Mouse (Mus musculus) stomach, embryonic 15.5 days (tissue): ENCODE data around the gene Ankrd33b. TPM values are rescaled to one million over a fixed set of nuclear protein-coding genes. Genes with fewer than 3 reads are reported as not detected.

Experiments
- ATAC-seq: fragments of 200-750 bp; cut with Nextera tagmentation; 2 replicates; pipeline ENCODE4 v1.8.0; 2017; ENCODE audit warnings: low read depth, moderate number of reproducible peaks, moderate TSS enrichment; ENCODE audit not compliant: insufficient read depth, low FRiP score
- H3K27ac ChIP-seq: fragments of 300-500 bp; sonication (generic); 2 replicates; pipeline ENCODE4 v1.5.1; 2015; ENCODE audit warnings: mild to moderate bottlenecking, inconsistent platforms
- H3K27me3 ChIP-seq: fragments of 300-500 bp; sonication (generic); replicated peaks from 2 replicates; pipeline ENCODE4 v1.6.1; 2015; ENCODE audit warnings: inconsistent platforms
- H3K36me3 ChIP-seq: fragments of 300-500 bp; sonication (generic); 2 replicates; pipeline ENCODE4 v1.6.1; 2015; ENCODE audit warnings: inconsistent platforms
- H3K4me1 ChIP-seq: fragments of 300-500 bp; sonication (generic); 2 replicates; pipeline ENCODE4 v1.6.1; 2015; ENCODE audit warnings: inconsistent platforms
- H3K4me2 ChIP-seq: fragments of 300-500 bp; sonication (generic); 2 replicates; pipeline ENCODE4 v1.6.1; 2015; ENCODE audit warnings: mild to moderate bottlenecking, inconsistent platforms
- H3K4me3 ChIP-seq: fragments of 300-500 bp; sonication (generic); replicated peaks from 2 replicates; pipeline ENCODE4 v1.5.1; 2015; ENCODE audit warnings: inconsistent platforms
- H3K9ac ChIP-seq: fragments of 300-500 bp; sonication (generic); 2 replicates; pipeline ENCODE4 v1.6.1; 2015; ENCODE audit warnings: inconsistent platforms
- H3K9me3 ChIP-seq: fragments of 300-500 bp; sonication (generic); 2 replicates; pipeline ENCODE4 v1.6.1; 2016; ENCODE audit warnings: inconsistent platforms
- WGBS: fragments of 180-500 bp; shearing (Covaris S2); methylation state at CpG from one replicate; pipeline ENCODE4 v1.1.7; 2015; 5-methylcytosine and 5-hydroxymethylcytosine counted together
- polyA plus RNA-seq: library from polyadenylated mRNA; unstranded; fragments of >200 nt; fragmentation: Nextera tagmentation; extraction: Ambion mirVana; gene quantifications from 2 replicates; pipeline ENCODE4 v1.2.1, GENCODE M21; 2015

The Ankrd33b gene
- polyA plus RNA-seq, 1 experiment from 2014 or later, result 0.87 TPM

GRCm38 (mm10) chr15:31349046-31349445 is 18.5 kb downstream of the Ankrd33b start:
- H3K4me3 ChIP-seq, result no peak overlapping the region
- no peaks in the 10 kb centered on the region for H3K36me3 ChIP-seq
- H3K4me1 ChIP-seq, result peaks cover 2% of the 10 kb centered on the region; the same call in 1 of the 2 replicates
- no peak overlapping the region for H3K9ac ChIP-seq
- no peak overlapping the region for H3K27ac ChIP-seq
- no peak for ATAC-seq
- no peaks in the 10 kb centered on the region for H3K27me3 ChIP-seq
- 81% methylated on average over 5 of the region's 5 CpGs for WGBS
- no peak overlapping the region for H3K4me2 ChIP-seq
- H3K9me3 ChIP-seq, result no peaks in the 10 kb centered on the region

GRCm38 (mm10) chr15:31348241-31348640 is 19.3 kb downstream of the Ankrd33b start:
- Histone ChIP-seq H3K9ac (no peak overlapping the region), H3K36me3 (no peaks in the 10 kb centered on the region), H3K27me3 (no peaks in the 10 kb centered on the region), H3K4me3 (no peak overlapping the region), H3K9me3 (no peaks in the 10 kb centered on the region), H3K27ac (no peak overlapping the region), H3K4me1 (peaks cover 5% of the 10 kb centered on the region; the same call in 1 of the 2 replicates), H3K4me2 (no peak overlapping the region)
- 80% methylated on average over 5 of the region's 5 CpGs for WGBS
- no peak for ATAC-seq

GRCm38 (mm10) chr15:31346508-31346907 is 21.0 kb downstream of the Ankrd33b start:
- ATAC-seq, result no peak
- WGBS, result 67% methylated on average over 2 of the region's 2 CpGs
- H3K9me3 ChIP-seq, result no peaks in the 10 kb centered on the region
- H3K9ac ChIP-seq, result no peak overlapping the region
- H3K36me3 ChIP-seq, result no peaks in the 10 kb centered on the region
- no peak overlapping the region for H3K4me2 ChIP-seq
- H3K27ac ChIP-seq, result no peak overlapping the region
- H3K4me1 ChIP-seq, result peaks cover 5% of the 10 kb centered on the region; the same call in 1 of the 2 replicates
- H3K4me3 ChIP-seq, result no peak overlapping the region
- no peaks in the 10 kb centered on the region for H3K27me3 ChIP-seq

- peaks cover 5% of the 10 kb centered on the region; the same call in 1 of the 2 replicates for H3K4me1 ChIP-seq
- no peaks in the 10 kb centered on the region for H3K36me3 ChIP-seq
- H3K4me2 ChIP-seq, result no peak overlapping the region
- no peaks in the 10 kb centered on the region for H3K9me3 ChIP-seq
- H3K27me3 ChIP-seq, result no peaks in the 10 kb centered on the region
- no peak overlapping the region for H3K27ac ChIP-seq
- H3K9ac ChIP-seq, result no peak overlapping the region
- ATAC-seq, result no peak
- WGBS, result 60% methylated on average over 9 of the region's 9 CpGs
- H3K4me3 ChIP-seq, result no peak overlapping the region
Measured at GRCm38 (mm10) chr15:31345366-31345765, 22.2 kb downstream of the Ankrd33b start.

GRCm38 (mm10) chr15:31344811-31345211 is 22.7 kb downstream of the Ankrd33b start:
- no peaks in the 10 kb centered on the region for H3K36me3 ChIP-seq
- H3K4me3 ChIP-seq, result no peak overlapping the region
- no peaks in the 10 kb centered on the region for H3K27me3 ChIP-seq
- H3K4me2 ChIP-seq, result no peak overlapping the region
- H3K9ac ChIP-seq, result no peak overlapping the region
- H3K27ac ChIP-seq, result no peak overlapping the region
- H3K4me1 ChIP-seq, result peaks cover 5% of the 10 kb centered on the region; the same call in 1 of the 2 replicates
- 76% methylated on average over 18 of the region's 18 CpGs for WGBS
- no peaks in the 10 kb centered on the region for H3K9me3 ChIP-seq
- ATAC-seq, result no peak

GRCm38 (mm10) chr15:31343602-31344001 is 23.9 kb downstream of the Ankrd33b start:
- peak; percentile 79 for ATAC-seq
- WGBS, result 22% methylated on average over 6 of the region's 6 CpGs
- Histone ChIP-seq H3K27ac (peak overlapping the region; percentile 44; the same call in 1 of the 2 replicates), H3K36me3 (no peaks in the 10 kb centered on the region), H3K4me1 (peaks cover 5% of the 10 kb centered on the region; the same call in 1 of the 2 replicates), H3K4me3 (no peak overlapping the region), H3K9me3 (no peaks in the 10 kb centered on the region), H3K27me3 (no peaks in the 10 kb centered on the region), H3K4me2 (peak overlapping the region; percentile 3; the same call in 1 of the 2 replicates), H3K9ac (no peak overlapping the region)

GRCm38 (mm10) chr15:31342496-31342901 is 25.0 kb downstream of the Ankrd33b start:
- H3K9me3 ChIP-seq, result no peaks in the 10 kb centered on the region
- H3K27me3 ChIP-seq, result no peaks in the 10 kb centered on the region
- no peaks in the 10 kb centered on the region for H3K36me3 ChIP-seq
- H3K27ac ChIP-seq, result 0 out of 2 replicates have a peak overlapping the region, but pooled peaks have one; percentile 3
- peaks cover 5% of the 10 kb centered on the region; the same call in 1 of the 2 replicates for H3K4me1 ChIP-seq
- WGBS, result 36% methylated on average over 8 of the region's 8 CpGs
- no peak for ATAC-seq
- H3K4me2 ChIP-seq, result no peak overlapping the region
- no peak overlapping the region for H3K9ac ChIP-seq
- no peak overlapping the region for H3K4me3 ChIP-seq

- no peaks in the 10 kb centered on the region for H3K36me3 ChIP-seq
- no peak overlapping the region for H3K9ac ChIP-seq
- peaks cover 5% of the 10 kb centered on the region; the same call in 1 of the 2 replicates for H3K4me1 ChIP-seq
- ATAC-seq, result no peak
- H3K27ac ChIP-seq, result no peak overlapping the region
- WGBS, result 63% methylated on average over 1 of the region's 1 CpGs
- no peaks in the 10 kb centered on the region for H3K27me3 ChIP-seq
- H3K4me2 ChIP-seq, result no peak overlapping the region
- H3K4me3 ChIP-seq, result no peak overlapping the region
- no peaks in the 10 kb centered on the region for H3K9me3 ChIP-seq
Measured at GRCm38 (mm10) chr15:31342001-31342400, 25.5 kb downstream of the Ankrd33b start.

- no peaks in the 10 kb centered on the region for H3K9me3 ChIP-seq
- H3K4me1 ChIP-seq, result peaks cover under 1% of the 10 kb centered on the region; the same call in 1 of the 2 replicates
- H3K4me3 ChIP-seq, result no peak overlapping the region
- 64% methylated on average over 10 of the region's 10 CpGs for WGBS
- H3K4me2 ChIP-seq, result no peak overlapping the region
- no peaks in the 10 kb centered on the region for H3K27me3 ChIP-seq
- no peak overlapping the region for H3K9ac ChIP-seq
- no peak for ATAC-seq
- H3K36me3 ChIP-seq, result no peaks in the 10 kb centered on the region
- H3K27ac ChIP-seq, result no peak overlapping the region
Measured at GRCm38 (mm10) chr15:31338656-31339291, 28.8 kb downstream of the Ankrd33b start.

GRCm38 (mm10) chr15:31337983-31338382 is 29.5 kb downstream of the Ankrd33b start:
- Histone ChIP-seq H3K4me1 (no peaks in the 10 kb centered on the region), H3K27ac (no peak overlapping the region), H3K4me3 (no peak overlapping the region), H3K9me3 (no peaks in the 10 kb centered on the region), H3K27me3 (no peaks in the 10 kb centered on the region), H3K36me3 (no peaks in the 10 kb centered on the region), H3K9ac (no peak overlapping the region), H3K4me2 (no peak overlapping the region)
- WGBS, result 79% methylated on average over 6 of the region's 6 CpGs
- ATAC-seq, result no peak

GRCm38 (mm10) chr15:31337192-31337741 is 30.3 kb downstream of the Ankrd33b start:
- no peaks in the 10 kb centered on the region for H3K4me1 ChIP-seq
- ATAC-seq, result no peak
- H3K9me3 ChIP-seq, result no peaks in the 10 kb centered on the region
- WGBS, result 85% methylated on average over 14 of the region's 14 CpGs
- H3K4me2 ChIP-seq, result no peak overlapping the region
- H3K4me3 ChIP-seq, result no peak overlapping the region
- no peaks in the 10 kb centered on the region for H3K36me3 ChIP-seq
- H3K9ac ChIP-seq, result no peak overlapping the region
- H3K27ac ChIP-seq, result no peak overlapping the region
- H3K27me3 ChIP-seq, result no peaks in the 10 kb centered on the region

GRCm38 (mm10) chr15:31336685-31337084 is 30.8 kb downstream of the Ankrd33b start:
- no peaks in the 10 kb centered on the region for H3K4me1 ChIP-seq
- 64% methylated on average over 4 of the region's 4 CpGs for whole genome bisulfite sequencing
- H3K27ac ChIP-seq, result no peak overlapping the region
- H3K9ac ChIP-seq, result no peak overlapping the region
- H3K27me3 ChIP-seq, result no peaks in the 10 kb centered on the region
- H3K4me3 ChIP-seq, result no peak overlapping the region
- peak; percentile 31; the same call in 1 of the 2 replicates for ATAC-seq
- no peaks in the 10 kb centered on the region for H3K36me3 ChIP-seq
- no peak overlapping the region for H3K4me2 ChIP-seq
- H3K9me3 ChIP-seq, result no peaks in the 10 kb centered on the region
